Mouse (Mus musculus): ENCODE results near the gene Pde4b.

Gene Pde4b

GRCm38 (mm10) chr4:102607744-102608416, 520.5 kb downstream of the Pde4b start:
- DNase-seq (ENCODE audit: low spot score), result no peak

- no peak for DNase-seq (ENCODE audit: low spot score)
These were observed 525.3 kb downstream of the Pde4b start for GRCm38 (mm10) chr4:102612596-102612995.

- no peak for DNase-seq (ENCODE audit: low spot score)
These were observed 530.4 kb downstream of the Pde4b start for GRCm38 (mm10) chr4:102617774-102618173.

GRCm38 (mm10) chr4:102618609-102619008, 531.3 kb downstream of the Pde4b start:
- no peak for DNase-seq (ENCODE audit: low spot score)

- DNase-seq (ENCODE audit: low spot score), result no peak
These were observed 533.0 kb downstream of the Pde4b start for GRCm38 (mm10) chr4:102620179-102620910.

GRCm38 (mm10) chr4:102621120-102621519, 533.8 kb downstream of the Pde4b start:
- no peak for DNase-seq (ENCODE audit: low spot score)

- DNase-seq (ENCODE audit: low spot score), result no peak
These were observed 535.6 kb downstream of the Pde4b start for GRCm38 (mm10) chr4:102622977-102623376.

GRCm38 (mm10) chr4:102623789-102624611, 536.7 kb downstream of the Pde4b start:
- DNase-seq (ENCODE audit: low spot score), result no peak

- DNase-seq (ENCODE audit: low spot score), result no peak
These were observed 537.6 kb downstream of the Pde4b start for GRCm38 (mm10) chr4:102624937-102625336.

GRCm38 (mm10) chr4:102627799-102628198, 540.5 kb downstream of the Pde4b start:
- no peak for DNase-seq (ENCODE audit: low spot score)

GRCm38 (mm10) chr4:102629621-102630020, 542.3 kb downstream of the Pde4b start:
- DNase-seq (ENCODE audit: low spot score), result no peak

GRCm38 (mm10) chr4:102630261-102630660, 542.9 kb downstream of the Pde4b start:
- no peak for DNase-seq (ENCODE audit: low spot score)

GRCm38 (mm10) chr4:102631624-102632023, 544.3 kb downstream of the Pde4b start:
- no peak for DNase-seq (ENCODE audit: low spot score)

- no peak for DNase-seq (ENCODE audit: low spot score)
These were observed 545.9 kb downstream of the Pde4b start for GRCm38 (mm10) chr4:102633241-102633640.

- no peak for DNase-seq (ENCODE audit: low spot score)
These were observed 547.9 kb downstream of the Pde4b start for GRCm38 (mm10) chr4:102635258-102635657.

GRCm38 (mm10) chr4:102635944-102636343, 548.6 kb downstream of the Pde4b start:
- DNase-seq (ENCODE audit: low spot score), result no peak

GRCm38 (mm10) chr4:102637348-102637910, 550.1 kb downstream of the Pde4b start:
- no peak for DNase-seq (ENCODE audit: low spot score)

- DNase-seq (ENCODE audit: low spot score), result no peak
These were observed 553.6 kb downstream of the Pde4b start for GRCm38 (mm10) chr4:102640942-102641341.

GRCm38 (mm10) chr4:102644062-102644461, 556.7 kb downstream of the Pde4b start:
- no peak for DNase-seq (ENCODE audit: low spot score)

- no peak for DNase-seq (ENCODE audit: low spot score)
These were observed 559.7 kb downstream of the Pde4b start for GRCm38 (mm10) chr4:102647056-102647455.

GRCm38 (mm10) chr4:102655331-102655730, 568.0 kb downstream of the Pde4b start:
- no peak for DNase-seq (ENCODE audit: low spot score)

GRCm38 (mm10) chr4:102656494-102657036, 569.2 kb downstream of the Pde4b start:
- no peak for DNase-seq (ENCODE audit: low spot score)

All from ovary, adult 18-20 months (tissue).